ENCODE assay signal across 8 mouse cellular contexts in the genomic region with DNA sequence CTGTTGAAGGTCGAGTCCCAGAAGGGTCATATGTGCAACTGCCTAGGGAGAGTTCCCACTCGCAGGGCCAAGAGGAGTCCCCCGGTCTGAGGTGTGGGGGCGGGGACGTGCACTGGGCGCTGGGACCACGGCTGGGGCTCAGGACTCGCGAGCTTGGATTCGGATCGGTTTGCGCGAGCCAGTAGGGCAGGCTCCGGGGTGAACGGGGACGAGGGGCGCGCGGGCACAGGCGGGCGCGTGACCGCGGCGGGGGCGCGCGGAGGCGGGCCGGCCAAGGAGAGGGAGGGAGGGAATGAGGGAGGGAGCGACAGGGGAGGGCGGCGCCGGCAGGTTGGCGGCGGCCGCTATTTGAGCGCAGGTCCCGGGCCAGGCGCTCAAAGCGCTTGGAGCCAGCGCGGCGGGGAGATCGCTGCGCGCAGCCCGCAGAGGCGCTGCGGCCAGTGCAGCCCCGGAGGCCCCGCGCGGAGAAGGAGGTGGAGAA. TPM values are rescaled to one million over a fixed set of nuclear protein-coding genes. Genes with fewer than 3 reads are reported as not detected.
A peak's percentile ranks its signal among the peaks of the same experiment; 100 is the strongest.
DNase-seq lines count a peak whose midpoint lies in the region; ATAC-seq and TF ChIP-seq lines count a peak whose summit lies in the region.

Cacna2d2 (plus strand) TSS at position 122 of the 481 bp plus-strand sequence.

- H3K4me1 ChIP-seq in hindbrain, postnatal 0 days (ENCODE audit: insufficient read depth, low read length) = peaks cover 6% of the 10 kb centered on the region

- H3K9me3 ChIP-seq in hindbrain, postnatal 0 days (ENCODE audit: low read length) = no peaks in the 10 kb centered on the region

- no peaks in the 10 kb centered on the region for H3K27me3 ChIP-seq in hindbrain, postnatal 0 days (ENCODE audit: insufficient read depth, low read length)

- peak within 1 kb of the TSS; percentile 84 for H3K9ac ChIP-seq in hindbrain, postnatal 0 days (replicated peaks; ENCODE audit: low read length)

- H3K36me3 ChIP-seq in hindbrain, postnatal 0 days (ENCODE audit: insufficient read depth, low read length) = no peaks in the 10 kb centered on the region

- intact Hi-C loops in left cerebral cortex, postnatal 10 days (cut with DNase I) = no loop called here

- 1% methylated on average over 25 of the region's 54 CpGs for WGBS in hindbrain, postnatal 0 days

- H3K27ac ChIP-seq in hindbrain, postnatal 0 days = peak within 1 kb of the TSS; percentile 66; the same call in 1 of the 2 replicates

- TF ChIP-seq CTCF in hindbrain, postnatal 0 days (IDR thresholded peaks at IDR 0.05; ENCODE audit: low read depth) = no peak

- peak; percentile 74 for DNase-seq in adrenal gland, postnatal 25 days
- peak; percentile 61 to 71 for DNase-seq in cerebellum, postnatal 4 days (ENCODE audit: low spot score in 2 of 2)
- DNase-seq in gastrocnemius, postnatal 25 days = peak; percentile 70
- peak; percentile 80 for DNase-seq in hindbrain, postnatal 0 days (ENCODE audit: low spot score)
- peak in 1 of 2 experiments; percentile 66 for DNase-seq in left cerebral cortex, postnatal 10 days (ENCODE audit: extremely low spot score in 1 of 2, low spot score in 2 of 2)
- DNase-seq in right cerebral cortex, postnatal 25 days = peak; percentile 42

- H3K4me3 ChIP-seq in hindbrain, postnatal 0 days (ENCODE audit: low read length) = peak within 1 kb of the TSS; percentile 78

- peak within 1 kb of the TSS; percentile 91 for H3K4me2 ChIP-seq in hindbrain, postnatal 0 days (ENCODE audit: low read depth, low read length)

- peak; percentile 77 for ATAC-seq in hindbrain, postnatal 0 days
- peak; percentile 15; the same call in 1 of the 2 replicates for ATAC-seq in megakaryocyte progenitor cell, adult 5-6 weeks (replicated peaks; ENCODE audit: poor library complexity)
- ATAC-seq in monocyte, adult 5-6 weeks (replicated peaks; ENCODE audit: insufficient number of reproducible peaks, low FRiP score, low TSS enrichment, poor library complexity, severe bottlenecking) = no peak

RNA-seq across cellular contexts. Expression of gene Cacna2d2, which starts in this region (rescaled TPM):
- total RNA-seq in adrenal gland, postnatal 25 days (2021) = 5.6 and 6.9 TPM in 2 replicates
- total RNA-seq in gastrocnemius, postnatal 25 days (2021) = under 1 TPM; 0.83 to 0.84 TPM
- total RNA-seq in hindbrain, postnatal 0 days (2014; rRNA removed) = 108 and 134 TPM in 2 replicates
- 7.1 and 7.6 TPM in 2 replicates for polyA plus RNA-seq in hindbrain, postnatal 0 days (2015; fragmentation: Nextera tagmentation; extraction: Ambion mirVana)
- 10 to 100 TPM; 33.8 to 37.8 TPM for total RNA-seq in left cerebral cortex, postnatal 10 days (2021)
- 0.42 and 1.5 TPM in 2 replicates for total RNA-seq in megakaryocyte progenitor cell, adult 5-6 weeks (2015)
- 0.30 and 0.37 TPM in 2 replicates for total RNA-seq in megakaryocyte progenitor cell, adult 5-6 weeks (2017)
- total RNA-seq in monocyte, adult 5-6 weeks (2017) = not detected in 3 replicates

Comparison
In these comparisons a context has a peak if more than half of its experiments do, and no peak if none do; other contexts are left out.
1. Peak in DNase-seq in gastrocnemius, postnatal 25 days; RNA of the gene not detected or under 1 TPM.